Mouse (Mus musculus): ENCODE results near the gene Ust.

GRCm38 (mm10) chr10:8505346-8506246, 13.0 kb downstream of the Ust start:
- TF ChIP-seq CTCF (IDR thresholded peaks at IDR 0.05; ENCODE audit: low read depth, low read length) = no peak
- TF ChIP-seq GATA1 (IDR thresholded peaks at IDR 0.05; ENCODE audit: borderline replicate concordance, low read length) = no peak

Measured in G1E (cell line).